Mouse (Mus musculus) brain, embryonic 14.5 days (tissue): Measurements from ENCODE around the gene Lbhd1.

ENCODE experiments used
- CTCF ChIP-seq: fragments of 200-500 bp; IDR thresholded peaks from 2 replicates; pipeline ENCODE4 v1.5.1; 2012; ENCODE audit warnings: inconsistent platforms, mild to moderate bottlenecking, moderate library complexity, borderline replicate concordance; ENCODE audit not compliant: insufficient read depth, insufficient read length; ENCODE audit errors: extremely low read depth
- POLR2A ChIP-seq: fragments of 200-500 bp; IDR thresholded peaks from 2 replicates; pipeline ENCODE4 v1.6.1; 2012; ENCODE audit warnings: mild to moderate bottlenecking, inconsistent platforms, borderline replicate concordance; ENCODE audit not compliant: poor library complexity, insufficient read depth, insufficient read length, severe bottlenecking; ENCODE audit errors: extremely low read depth

- TF ChIP-seq POLR2A (no peak), CTCF (no peak)
Observed at GRCm38 (mm10) chr19:8903412-8903811, 19.9 kb downstream of the Lbhd1 start.
